Mouse (Mus musculus) G1E (cell line): Measurements from ENCODE around the gene Pi4k2b.

Source experiments
- CTCF ChIP-seq: IDR thresholded peaks from 2 replicates; pipeline ENCODE4 v1.5.1; 2012; ENCODE audit warnings: low read depth, low read length, inconsistent platforms, mixed read lengths
- GATA1 ChIP-seq: IDR thresholded peaks from 2 replicates; pipeline ENCODE4 v1.6.1; 2012; ENCODE audit warnings: borderline replicate concordance, low read length, inconsistent platforms, mixed read lengths
- GATA2 ChIP-seq: IDR thresholded peaks from 2 replicates; pipeline ENCODE4 v1.6.1; 2012; ENCODE audit warnings: low read depth, low read length, inconsistent platforms, borderline replicate concordance
- POLR2AphosphoS5 ChIP-seq: IDR thresholded peaks from 2 replicates; pipeline ENCODE4 v1.6.1; 2012; ENCODE audit warnings: low read depth, low read length, inconsistent platforms; ENCODE audit not compliant: insufficient replicate concordance
- TAL1 ChIP-seq: conservative IDR thresholded peaks from 2 replicates; pipeline ENCODE4 v1.6.1; 2012; ENCODE audit warnings: low read depth, low read length, inconsistent platforms, mixed read lengths

- TF ChIP-seq CTCF, result no peak
- TF ChIP-seq TAL1, result no peak
- TF ChIP-seq POLR2AphosphoS5, result no peak
- TF ChIP-seq GATA1, result no peak
- no peak for TF ChIP-seq GATA2
Observed at GRCm38 (mm10) chr5:52748732-52749131, 7.4 kb downstream of the Pi4k2b start.
